ENCODE assay signal across 9 mouse cellular contexts in genomic region chr1:165289831-165290230, GRCm38 (mm10). TPM values are rescaled to one million over a fixed set of nuclear protein-coding genes. Genes with fewer than 3 reads are reported as not detected.
A peak's percentile ranks its signal among the peaks of the same experiment; 100 is the strongest.
DNase-seq lines count a peak whose midpoint lies in the region; ATAC-seq and TF ChIP-seq lines count a peak whose summit lies in the region.
"Had no signal": no experiment of that assay in that cellular context is flagged by ENCODE, and none has a peak within 500 bp of the region (broad histone marks: within the 10 kb centered on the region; RNA-seq: fewer than 3 reads in every experiment).

No protein-coding gene starts in this region.

- H3K4me1 ChIP-seq in heart, embryonic 10.5 days = no peaks in the 10 kb centered on the region
- H3K4me1 ChIP-seq in E14TG2a.4 (replicated peaks; ENCODE audit: low read depth, low read length) = peaks cover 17% of the 10 kb centered on the region
- peaks cover 8% of the 10 kb centered on the region for H3K4me1 ChIP-seq in forebrain, embryonic 10.5 days
- H3K4me1 ChIP-seq in midbrain, embryonic 11.5 days (ENCODE audit: control insufficient read depth, insufficient read depth, low read length) = peaks cover 4% of the 10 kb centered on the region; the same call in 1 of the 2 replicates

- 0 out of 2 replicates have a peak, but pooled peaks have one; percentile 49 for ATAC-seq in erythroid progenitor cell, adult 5-6 weeks (replicated peaks; ENCODE audit: low FRiP score, poor library complexity, severe bottlenecking)
- peak; percentile 87 for ATAC-seq in megakaryocyte-erythroid progenitor cell, adult 5-6 weeks (replicated peaks; ENCODE audit: low FRiP score, low TSS enrichment, poor library complexity, severe bottlenecking)
- ATAC-seq in midbrain, embryonic 11.5 days (ENCODE audit: low FRiP score) = no peak

- peak; percentile 78 for TF ChIP-seq CTCF in E14TG2a.4 (conservative IDR thresholded peaks at IDR 0.05; ENCODE audit: low read length)

- H3K9ac ChIP-seq in midbrain, embryonic 11.5 days (ENCODE audit: low read length) = no peak overlapping the region
- H3K9ac ChIP-seq: neural tube, embryonic 13.5 days had no signal

- H3K27me3 ChIP-seq in heart, embryonic 10.5 days (ENCODE audit: insufficient read depth, poor library complexity, severe bottlenecking) = no peaks in the 10 kb centered on the region
- H3K27me3 ChIP-seq in E14TG2a.4 (ENCODE audit: insufficient read depth, low read length) = no peaks in the 10 kb centered on the region
- no peaks in the 10 kb centered on the region for H3K27me3 ChIP-seq in forebrain, embryonic 10.5 days (ENCODE audit: poor library complexity, severe bottlenecking)
- no peaks in the 10 kb centered on the region for H3K27me3 ChIP-seq in midbrain, embryonic 11.5 days (ENCODE audit: control insufficient read depth, insufficient read depth, low read length)
- H3K27me3 ChIP-seq: neural tube, embryonic 13.5 days had no signal

- H3K9me3 ChIP-seq in heart, embryonic 10.5 days = no peaks in the 10 kb centered on the region
- no peaks in the 10 kb centered on the region for H3K9me3 ChIP-seq in E14TG2a.4 (ENCODE audit: low read length)
- H3K9me3 ChIP-seq in forebrain, embryonic 10.5 days = no peaks in the 10 kb centered on the region
- no peaks in the 10 kb centered on the region for H3K9me3 ChIP-seq in midbrain, embryonic 11.5 days (ENCODE audit: control insufficient read depth, low read length)
- H3K9me3 ChIP-seq: neural tube, embryonic 13.5 days had no signal

- H3K4me2 ChIP-seq in midbrain, embryonic 11.5 days = no peak overlapping the region
- H3K4me2 ChIP-seq: neural tube, embryonic 13.5 days had no signal

- no peak overlapping the region for H3K27ac ChIP-seq in heart, embryonic 10.5 days
- H3K27ac ChIP-seq in forebrain, embryonic 10.5 days = no peak overlapping the region
- H3K27ac ChIP-seq in midbrain, embryonic 11.5 days (ENCODE audit: low read depth, low read length) = no peak overlapping the region
- H3K27ac ChIP-seq: neural tube, embryonic 13.5 days had no signal

- H3K4me3 ChIP-seq in heart, embryonic 10.5 days = no peak overlapping the region
- no peak overlapping the region for H3K4me3 ChIP-seq in E14TG2a.4 (replicated peaks; ENCODE audit: low read length)
- no peak overlapping the region for H3K4me3 ChIP-seq in forebrain, embryonic 10.5 days
- H3K4me3 ChIP-seq in midbrain, embryonic 11.5 days (ENCODE audit: low read depth, low read length) = no peak overlapping the region
- H3K4me3 ChIP-seq: neural tube, embryonic 13.5 days had no signal

- H3K36me3 ChIP-seq in heart, embryonic 10.5 days = peaks cover 3% of the 10 kb centered on the region; the same call in 1 of the 2 replicates
- no peaks in the 10 kb centered on the region for H3K36me3 ChIP-seq in E14TG2a.4 (ENCODE audit: insufficient read depth, low read length)
- peaks cover 40% of the 10 kb centered on the region for H3K36me3 ChIP-seq in forebrain, embryonic 10.5 days (replicated peaks)
- no peaks in the 10 kb centered on the region for H3K36me3 ChIP-seq in midbrain, embryonic 11.5 days (ENCODE audit: control insufficient read depth, insufficient read depth, low read length)

- 78% methylated on average over 4 of the region's 4 CpGs for WGBS in heart, embryonic 10.5 days
- WGBS in forebrain, embryonic 10.5 days = 88% methylated on average over 4 of the region's 4 CpGs
- 90% methylated on average over 4 of the region's 4 CpGs for WGBS in midbrain, embryonic 11.5 days

- DNase-seq in heart, postnatal 4 days = peak; percentile 35
- DNase-seq in heart, embryonic 10.5 days (ENCODE audit: low spot score) = no peak
- DNase-seq in forebrain, embryonic 10.5 days (ENCODE audit: extremely low spot score, low spot score) = no peak
- DNase-seq in cerebellum, adult 11 months = no peak
- DNase-seq in midbrain, embryonic 11.5 days (ENCODE audit: low spot score, missing footprints) = no peak

RNA-seq across cellular contexts. Expression of gene Gpr161, which starts 5.8 kb away (rescaled TPM):
- total RNA-seq in heart, postnatal 4 days (2021) = 1 to 10 TPM; 5.8 to 8.0 TPM
- 0.67 and 1.2 TPM in 2 replicates for polyA plus RNA-seq in heart, embryonic 10.5 days (2016; fragmentation: Nextera tagmentation; extraction: Ambion mirVana)
- not detected in 2 replicates for total RNA-seq in erythroid progenitor cell, adult 5-6 weeks (2015; ENCODE audit: low replicate concordance)
- total RNA-seq in erythroid progenitor cell, adult 5-6 weeks (2017; ENCODE audit: low replicate concordance) = 0.26 TPM in 1 of 2 replicates, not detected in the other
- 0.11 TPM in 1 of 2 replicates, not detected in the other for total RNA-seq in megakaryocyte-erythroid progenitor cell, adult 5-6 weeks (2014; fragmentation: Nextera tagmentation)
- not detected in 2 replicates for total RNA-seq in megakaryocyte-erythroid progenitor cell, adult 5-6 weeks (2017)
- 1.5 and 1.8 TPM in 2 replicates for polyA plus RNA-seq in forebrain, embryonic 10.5 days (2016; fragmentation: Nextera tagmentation; extraction: Ambion mirVana)
- 2.5 TPM in 2 replicates for polyA plus RNA-seq in midbrain, embryonic 11.5 days (2014; fragmentation: Nextera tagmentation; extraction: Ambion mirVana)

RNA-seq across cellular contexts. Expression of gene Tiprl, which starts 53.0 kb away (rescaled TPM):
- 10 to 100 TPM; 52.2 to 52.7 TPM for total RNA-seq in heart, postnatal 4 days (2021)
- 87.9 and 92.0 TPM in 2 replicates for polyA plus RNA-seq in heart, embryonic 10.5 days (2016; fragmentation: Nextera tagmentation; extraction: Ambion mirVana)
- total RNA-seq in erythroid progenitor cell, adult 5-6 weeks (2015; ENCODE audit: low replicate concordance) = 23.8 and 31.9 TPM in 2 replicates
- total RNA-seq in erythroid progenitor cell, adult 5-6 weeks (2017; ENCODE audit: low replicate concordance) = 27.5 and 53.9 TPM in 2 replicates
- total RNA-seq in megakaryocyte-erythroid progenitor cell, adult 5-6 weeks (2014; fragmentation: Nextera tagmentation) = 22.3 and 35.0 TPM in 2 replicates
- total RNA-seq in megakaryocyte-erythroid progenitor cell, adult 5-6 weeks (2017) = 73.2 and 90.1 TPM in 2 replicates
- 93.1 and 98.9 TPM in 2 replicates for polyA plus RNA-seq in forebrain, embryonic 10.5 days (2016; fragmentation: Nextera tagmentation; extraction: Ambion mirVana)
- 103 and 113 TPM in 2 replicates for polyA plus RNA-seq in midbrain, embryonic 11.5 days (2014; fragmentation: Nextera tagmentation; extraction: Ambion mirVana)

Comparison
In these comparisons a context has a peak if more than half of its experiments do, and no peak if none do; other contexts are left out.
1. RNA of gene Gpr161, which starts 5.8 kb away (total RNA-seq): 5.8 to 8.0 TPM in heart, postnatal 4 days; 0.11 TPM in megakaryocyte-erythroid progenitor cell, adult 5-6 weeks and 0.26 TPM in erythroid progenitor cell, adult 5-6 weeks; every median in the first group is over 4 times any median in the second.